ENCODE assay signal across 8 mouse cellular contexts in the genomic region with DNA sequence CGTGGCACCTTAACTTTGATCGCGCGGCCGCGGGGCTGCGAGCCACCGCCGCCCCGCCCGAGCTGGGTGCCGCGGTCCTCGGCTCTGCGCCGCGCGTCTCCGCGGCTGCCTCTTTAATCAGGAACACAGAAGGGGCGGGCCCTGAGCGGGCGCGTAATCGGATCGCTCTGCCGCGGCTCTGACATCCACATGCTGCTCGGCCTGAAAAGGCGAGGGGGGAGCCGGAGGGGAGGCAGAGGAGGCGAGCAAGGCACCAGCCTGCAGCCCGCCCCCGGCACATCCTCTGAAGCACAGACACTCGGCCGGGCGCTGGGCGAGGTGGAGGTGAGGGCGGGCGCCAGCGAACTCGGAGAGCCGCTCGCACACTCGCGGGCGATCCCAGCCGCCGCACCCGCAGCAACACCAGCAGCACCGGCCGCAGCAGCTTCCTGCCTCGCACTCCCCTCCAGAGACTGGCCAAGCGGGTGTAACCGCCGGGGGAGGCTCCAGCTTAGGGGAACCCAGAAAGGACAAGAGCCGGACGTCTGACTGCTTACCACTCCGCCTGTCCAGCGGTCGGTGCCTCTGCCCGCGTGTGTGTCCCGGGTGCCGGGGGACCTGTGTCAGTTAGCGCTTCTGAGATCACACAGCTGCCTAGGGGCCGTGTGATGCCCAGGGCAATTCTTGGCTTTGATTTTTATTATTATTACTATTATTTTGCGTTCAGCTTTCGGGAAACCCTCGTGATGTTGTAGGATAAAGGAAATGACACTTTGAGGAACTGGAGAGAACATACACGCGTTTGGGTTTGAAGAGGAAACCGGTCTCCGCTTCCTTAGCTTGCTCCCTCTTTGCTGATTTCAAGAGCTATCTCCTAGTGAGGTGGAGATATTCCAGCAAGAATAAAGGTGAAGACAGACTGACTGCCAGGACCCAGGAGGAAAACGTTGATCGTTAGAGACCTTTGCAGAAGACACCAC. TPM values are rescaled to one million over a fixed set of nuclear protein-coding genes. Genes with fewer than 3 reads are reported as not detected.
A peak's percentile ranks its signal among the peaks of the same experiment; 100 is the strongest.
DNase-seq lines count a peak whose midpoint lies in the region; ATAC-seq lines count a peak whose summit lies in the region.

A gene (plus strand): TSS at position 128 of the 959 bp plus-strand sequence.

- no peaks in the 10 kb centered on the region for H3K9me3 ChIP-seq in lung, embryonic 16.5 days (ENCODE audit: control insufficient read depth, low read length)

- H3K4me2 ChIP-seq in lung, embryonic 16.5 days (ENCODE audit: low read depth, low read length): peak within 1 kb of the TSS; percentile 87

- H3K9ac ChIP-seq in lung, embryonic 16.5 days (ENCODE audit: low read length): peak within 1 kb of the TSS; percentile 81

- H3K27me3 ChIP-seq in lung, embryonic 16.5 days (ENCODE audit: control insufficient read depth, insufficient read depth, low read depth, low read length): no peaks in the 10 kb centered on the region; the same call in 1 of the 2 replicates

- peak; percentile 76 for ATAC-seq in lung, embryonic 16.5 days (ENCODE audit: low read depth)

- H3K36me3 ChIP-seq in lung, embryonic 16.5 days (ENCODE audit: control insufficient read depth, insufficient read depth, low read length): no peaks in the 10 kb centered on the region

- peak within 1 kb of the TSS; percentile 75 for H3K4me3 ChIP-seq in lung, embryonic 16.5 days (ENCODE audit: low read length)

- H3K4me1 ChIP-seq in lung, embryonic 16.5 days (replicated peaks; ENCODE audit: control insufficient read depth, insufficient read depth, low read length): peaks cover 34% of the 10 kb centered on the region

- DNase-seq in MN1 (ENCODE audit: low spot score): peak; percentile 75
- DNase-seq in cerebellum, adult 8-10 months: peak; percentile 54
- DNase-seq in frontal cortex, adult 2 months (ENCODE audit: extremely low spot score in 1 of 2, low spot score in 1 of 2): peak; percentile 45 to 79
- DNase-seq in heart, postnatal 4 days: peak; percentile 80
- peak; percentile 79 to 84 for DNase-seq in layer of hippocampus, adult 8-10 months (ENCODE audit: low spot score in 2 of 2)
- DNase-seq in ovary, adult 18-20 months (ENCODE audit: low spot score): peak; percentile 88
- DNase-seq in thymus, adult 18-20 months: peak; percentile 39 to 49

- H3K27ac ChIP-seq in lung, embryonic 16.5 days (ENCODE audit: low read length): peak within 1 kb of the TSS; percentile 76

- under 1% methylated on average over 72 of the region's 76 CpGs for WGBS in lung, embryonic 16.5 days

RNA-seq across cellular contexts. Expression of the gene that starts here (rescaled TPM):
- polyA plus RNA-seq in frontal cortex, adult 2 months (2012; rRNA removed): 9.9 and 16.7 TPM in 2 replicates
- 10 to 100 TPM; 44.7 to 50.9 TPM for total RNA-seq in heart, postnatal 4 days (2021)
- 10 to 100 TPM; 61.1 to 61.8 (median 61.5) TPM for total RNA-seq in layer of hippocampus, adult 8-10 months (2022)
- 11.6 and 13.3 TPM in 2 replicates for polyA plus RNA-seq in lung, embryonic 16.5 days (2015; fragmentation: Nextera tagmentation; extraction: Ambion mirVana)

Comparison
In these comparisons a context has a peak if more than half of its experiments do, and no peak if none do; other contexts are left out.
1. Peak in every context shown above with its lines: DNase-seq, ATAC-seq, H3K4me3 ChIP-seq and H3K27ac ChIP-seq.